Mouse (Mus musculus) erythroblast, embryonic 14.5 days (primary cell): ENCODE measurements around the gene Phyhd1.

Experiments used
- GATA1 ChIP-seq: IDR thresholded peaks from 2 replicates; pipeline ENCODE4 v1.6.1; 2012; ENCODE audit warnings: low read length, inconsistent platforms, mixed read lengths
- TAL1 ChIP-seq: IDR thresholded peaks from 3 replicates; pipeline ENCODE4 v1.6.1; 2012; ENCODE audit warnings: low read length, inconsistent platforms, mixed read lengths

GRCm38 (mm10) chr2:30319260-30319659, 53.3 kb downstream of the Phyhd1 start:
- TF ChIP-seq GATA1 (no peak), TAL1 (no peak)
